Mouse (Mus musculus) MEL (cell line): ENCODE data around the gene Mrpl49.

Experiments
- CHD2 ChIP-seq: IDR thresholded peaks from 2 replicates; pipeline ENCODE4 v1.6.1; 2011; ENCODE audit warnings: low read length, improper control_type of control experiment
- CTCF ChIP-seq, 3 experiments: IDR thresholded peaks in 2 of 3; conservative IDR thresholded peaks in 1 of 3; 2 replicates each; pipeline ENCODE4 v1.5.1; 2011 to 2012; ENCODE audit warnings: low read length in 3 of 3, low read depth in 2 of 3, mild to moderate bottlenecking in 2 of 3, improper control_type of control experiment in 1 of 3, inconsistent platforms in 1 of 3, mixed read lengths in 1 of 3, moderate library complexity in 1 of 3; ENCODE audit not compliant: control insufficient read depth in 1 of 3, insufficient read depth in 1 of 3, poor library complexity in 1 of 3, severe bottlenecking in 1 of 3
- ELF1 ChIP-seq: IDR thresholded peaks from 2 replicates; pipeline ENCODE4 v1.6.1; 2014; ENCODE audit warnings: low read depth, mild to moderate bottlenecking, inconsistent platforms, low read length, improper control_type of control experiment, moderate library complexity
- EP300 ChIP-seq, 2 experiments: IDR thresholded peaks; 2 replicates each; pipeline ENCODE4 v1.6.1; 2011; ENCODE audit warnings: improper control_type of control experiment in 2 of 2, low read length in 2 of 2, low read depth in 1 of 2, mild to moderate bottlenecking in 1 of 2
- GATA1 ChIP-seq: IDR thresholded peaks from 2 replicates; pipeline ENCODE4 v1.6.1; 2011; ENCODE audit warnings: low read depth, low read length, improper control_type of control experiment
- NELFE ChIP-seq: IDR thresholded peaks from 2 replicates; pipeline ENCODE4 v1.6.1; 2011; ENCODE audit warnings: low read depth, low read length, improper control_type of control experiment
- NRF1 ChIP-seq: IDR thresholded peaks from 2 replicates; pipeline ENCODE4 v1.6.1; 2014; ENCODE audit warnings: low read depth, mild to moderate bottlenecking, inconsistent platforms, low read length, improper control_type of control experiment, moderate library complexity; ENCODE audit not compliant: poor library complexity, insufficient read depth, severe bottlenecking
- POLR2A ChIP-seq, 2 experiments: IDR thresholded peaks; 2 replicates each; pipeline ENCODE4 v1.6.1; 2011 to 2012; ENCODE audit warnings: low read length in 2 of 2, mild to moderate bottlenecking in 2 of 2, control low read depth in 1 of 2, improper control_type of control experiment in 1 of 2, low read depth in 1 of 2, moderate library complexity in 1 of 2; ENCODE audit not compliant: control insufficient read depth in 1 of 2, insufficient read depth in 1 of 2, poor library complexity in 1 of 2
- SIN3A ChIP-seq: IDR thresholded peaks from 2 replicates; pipeline ENCODE4 v1.6.1; 2012; ENCODE audit warnings: low read length, improper control_type of control experiment, inconsistent platforms
- UBTF ChIP-seq: IDR thresholded peaks from 2 replicates; pipeline ENCODE4 v1.6.1; 2012; ENCODE audit warnings: low read depth, mild to moderate bottlenecking, inconsistent platforms, low read length, improper control_type of control experiment, moderate library complexity, borderline replicate concordance; ENCODE audit not compliant: insufficient read depth

- TF ChIP-seq EP300 (IDR thresholded peaks at IDR 0.05; ENCODE audit: low read depth in 1 of 2, low read length in 2 of 2) (no peak), CHD2 (no peak), GATA1 (no peak), POLR2A (IDR thresholded peaks at IDR 0.05; ENCODE audit: control insufficient read depth in 1 of 2, insufficient read depth in 1 of 2, low read depth in 1 of 2, low read length in 2 of 2, poor library complexity in 1 of 2) (no peak), CTCF (IDR thresholded peaks at IDR 0.05 in 2 of 3, conservative IDR thresholded peaks at IDR 0.05 in 1 of 3; ENCODE audit: control insufficient read depth in 1 of 3, insufficient read depth in 1 of 3, low read depth in 2 of 3, low read length in 3 of 3, poor library complexity in 1 of 3, severe bottlenecking in 1 of 3) (no peak), NRF1 (no peak), UBTF (no peak), SIN3A (peak; percentile 2; the same call in 1 of the 2 replicates), NELFE (no peak), ELF1 (no peak)
Measured at GRCm38 (mm10) chr19:6058513-6058912, 928 bp upstream of the Mrpl49 start.
